Mouse (Mus musculus) mouse embryonic stem cell (cell line): ENCODE results near the gene Gm37419.

Experiments used
- in situ Hi-C, 2 experiments: fragments of 300-500 bp; cut with MboI; formaldehyde crosslinking; loops; 1 replicate in 1 of 2; 3 replicates in 1 of 2; pipeline ENCODE4 v1.14.3; 2019 to 2020; ENCODE audit warnings: low sequenced_read_pairs in 2 of 2, low pct_unique_long_range_greater_than_20kb in 1 of 2, mixed read lengths in 1 of 2; ENCODE audit not compliant: unreplicated experiment in 1 of 2

Gene Gm37419

DNA sequence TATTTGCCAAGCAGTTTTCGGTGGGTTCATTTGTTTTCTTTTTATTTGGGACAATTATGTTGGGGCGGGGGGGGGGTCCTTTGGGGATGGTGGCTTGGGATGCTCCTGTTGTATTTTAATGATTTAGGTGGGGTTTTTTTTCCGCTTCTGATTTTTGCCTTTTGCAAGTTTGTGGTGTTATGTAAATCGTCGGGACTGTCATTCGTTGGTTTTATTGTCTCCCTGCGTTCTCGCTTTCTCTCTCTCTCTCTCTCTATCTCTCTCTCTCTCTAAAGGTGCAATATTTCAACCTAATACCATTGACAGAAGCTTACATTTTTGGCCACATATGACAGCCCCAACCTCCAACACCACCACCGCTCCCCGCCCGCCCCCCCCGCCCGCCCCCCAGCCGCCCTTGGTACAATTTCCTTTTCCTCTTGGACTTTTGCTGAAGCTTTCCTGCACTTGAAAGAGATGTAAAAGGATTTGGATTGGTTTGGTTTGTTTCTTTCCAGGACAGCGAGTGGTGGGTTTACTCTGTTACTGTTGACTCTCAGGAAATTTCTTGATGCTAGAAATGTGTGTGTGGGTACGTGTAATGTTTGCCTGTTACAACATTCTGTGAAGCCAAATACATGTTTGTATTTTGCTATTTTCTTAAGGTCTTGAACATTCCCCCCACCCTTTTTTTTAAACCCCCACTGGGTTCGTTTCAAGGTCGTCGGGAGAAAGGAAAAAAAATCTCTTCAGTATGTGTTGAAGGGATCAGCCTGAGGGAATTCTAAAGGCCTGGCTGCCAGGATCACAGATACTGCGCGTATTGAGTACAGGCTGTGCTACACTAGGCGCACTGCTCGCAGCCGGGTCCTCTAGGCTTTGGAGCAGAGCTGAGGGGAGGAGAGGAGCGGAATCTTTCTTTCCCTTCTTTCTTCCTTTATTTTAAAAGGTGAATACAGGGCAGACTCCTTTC is 1.2 kb downstream of the Gm37419 start:
- in situ Hi-C loops, result loop anchor here (10.0 to 25.0 kb wide), 3 partner anchors 323 to 1075 kb away; no protein-coding TSS in a partner anchor

DNA sequence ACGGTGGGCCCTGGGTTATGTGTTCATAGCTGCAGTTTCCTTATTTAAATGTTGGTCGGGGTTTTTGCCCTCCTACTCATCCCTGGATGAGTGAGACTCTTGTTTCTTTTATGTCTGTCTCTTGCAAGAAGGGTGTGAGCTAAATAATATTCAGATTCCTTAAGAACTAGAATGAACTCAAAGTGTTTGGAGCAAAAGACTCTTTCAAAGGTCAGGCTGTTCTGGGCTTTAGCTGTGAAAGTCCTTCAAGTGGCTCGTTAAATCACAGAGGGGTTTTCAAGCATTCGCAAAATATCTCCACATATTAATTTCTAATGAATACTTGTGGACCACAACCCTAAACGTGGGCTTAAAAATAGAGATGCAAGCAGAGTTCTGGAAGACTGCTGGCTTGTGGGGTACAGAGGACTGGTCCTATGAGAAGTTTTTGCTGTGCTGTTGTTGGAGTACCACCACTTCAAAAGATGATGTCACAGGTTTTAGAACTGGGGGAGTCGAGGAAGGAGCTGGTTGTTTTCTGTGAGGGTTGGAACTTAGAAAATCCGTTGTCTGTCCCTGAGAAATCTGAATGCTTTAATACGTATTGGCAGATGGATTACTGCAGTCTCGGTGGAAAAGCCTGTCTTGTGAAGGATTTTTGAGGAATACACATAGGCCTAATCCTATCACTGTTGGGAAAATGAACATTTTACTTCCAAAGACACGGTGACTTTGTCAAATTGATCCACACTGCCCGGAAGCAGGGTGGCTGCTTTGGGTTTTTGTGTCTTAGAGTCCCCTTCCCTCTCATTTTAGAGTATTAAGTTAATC is 2.1 kb downstream of the Gm37419 start:
- in situ Hi-C loops, result loop anchor here in 1 of 2 experiments (25.0 kb wide), 1 partner anchor 322 kb away; no protein-coding TSS in a partner anchor

DNA sequence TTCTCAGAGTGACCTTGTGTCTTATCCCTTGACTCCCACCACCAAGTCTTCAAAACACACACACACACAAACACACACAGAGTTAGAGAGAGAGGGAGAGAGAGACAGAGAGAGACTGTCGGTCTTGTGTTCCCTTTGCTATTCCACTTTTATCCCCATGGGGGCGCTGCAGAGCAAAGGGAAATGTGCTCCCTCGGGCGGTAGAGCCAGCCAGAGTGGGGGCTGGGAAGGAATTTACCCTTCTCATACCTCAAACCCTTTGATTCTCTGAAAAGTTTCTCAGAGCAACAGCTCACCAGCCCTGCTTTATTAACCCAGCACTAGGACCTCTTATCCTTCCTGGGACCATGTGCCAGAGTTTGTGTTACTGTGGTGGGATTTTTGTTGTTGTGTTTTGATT is 2.9 kb downstream of the Gm37419 start:
- in situ Hi-C loops, result loop anchor here in 1 of 2 experiments (25.0 kb wide), 1 partner anchor 321 kb away; no protein-coding TSS in a partner anchor

DNA sequence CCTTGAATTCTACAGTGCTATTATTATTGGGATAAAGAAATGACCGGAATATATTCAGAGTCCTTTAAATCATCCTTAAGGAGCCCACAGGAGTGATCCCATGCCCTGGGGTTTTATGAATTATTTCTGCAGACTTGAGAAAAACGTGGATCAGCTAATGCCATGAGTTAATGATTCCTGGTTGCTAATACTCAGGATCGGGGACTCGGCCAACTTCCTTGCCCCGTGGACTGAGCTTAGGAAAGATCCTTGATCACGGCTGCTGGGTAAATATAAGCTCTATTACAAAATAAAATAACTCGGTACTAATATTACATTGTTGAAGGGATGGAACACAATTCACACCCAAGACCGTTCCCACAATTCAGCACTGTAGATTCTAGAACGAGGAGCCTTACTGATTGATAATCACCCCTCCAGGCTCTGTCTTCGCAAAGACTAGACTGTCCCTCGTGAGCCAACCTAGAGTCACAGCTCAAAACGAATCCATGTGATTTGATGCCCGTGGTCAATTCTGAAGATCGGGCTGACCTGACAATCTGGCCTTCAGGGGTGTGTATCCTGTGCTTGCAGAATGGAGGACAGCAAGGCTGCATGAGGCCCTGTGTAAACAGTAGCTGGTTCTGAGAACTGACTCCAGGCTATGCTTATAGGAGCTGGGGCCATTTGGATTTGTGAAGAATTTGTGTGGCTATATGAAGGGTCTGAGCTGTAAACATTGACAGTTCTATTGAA is 3.7 kb downstream of the Gm37419 start:
- in situ Hi-C loops, result loop anchor here in 1 of 2 experiments (25.0 kb wide), 1 partner anchor 320 kb away; no protein-coding TSS in a partner anchor

DNA sequence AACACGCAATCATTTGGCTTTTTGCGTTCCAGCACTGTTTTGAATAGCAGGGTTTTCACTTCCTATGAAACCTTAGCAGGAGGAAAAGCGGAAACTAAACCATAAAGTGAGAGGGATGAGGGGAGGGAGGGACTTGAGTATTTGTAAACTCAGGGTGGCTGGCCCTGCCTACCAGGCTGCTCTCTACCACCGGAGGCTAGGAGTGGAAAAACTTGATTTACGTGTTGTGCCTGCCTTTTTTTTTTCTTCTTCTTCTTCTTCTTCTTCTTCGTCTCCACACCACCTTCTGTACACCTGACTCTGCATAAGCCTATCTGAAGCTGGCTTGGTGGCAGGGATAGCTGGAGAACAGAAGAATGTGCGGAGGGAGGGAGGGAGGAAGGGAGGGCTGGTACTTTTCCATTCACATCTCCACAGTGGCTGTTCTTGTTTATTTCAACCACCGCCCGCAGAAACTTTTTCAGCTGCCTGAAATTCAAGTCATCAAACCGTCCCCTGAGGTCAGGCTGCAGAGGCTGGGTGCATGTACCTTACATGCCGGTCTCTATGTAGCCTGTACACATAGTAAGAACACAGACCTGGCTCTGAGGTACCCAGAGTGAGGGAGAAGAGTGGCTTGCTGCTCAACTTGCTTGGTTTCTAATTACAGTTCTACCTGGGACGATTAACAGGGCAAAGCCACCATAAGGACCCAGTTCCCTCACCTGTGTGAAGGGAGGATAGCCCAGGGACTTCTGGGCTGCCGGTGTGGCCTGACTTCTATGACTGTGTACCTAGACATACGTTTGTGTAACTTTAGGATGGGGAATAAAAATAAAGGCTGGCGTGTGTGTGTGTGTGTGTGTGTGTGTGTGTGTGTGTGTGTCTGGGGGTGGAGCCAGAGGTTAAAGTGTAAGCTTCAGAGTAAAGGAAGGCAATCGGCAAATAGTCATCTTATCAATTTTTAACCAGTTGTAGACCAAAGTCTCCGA is 5.4 kb downstream of the Gm37419 start:
- in situ Hi-C loops, result loop anchor here in 1 of 2 experiments (25.0 kb wide), 1 partner anchor 319 kb away; no protein-coding TSS in a partner anchor

DNA sequence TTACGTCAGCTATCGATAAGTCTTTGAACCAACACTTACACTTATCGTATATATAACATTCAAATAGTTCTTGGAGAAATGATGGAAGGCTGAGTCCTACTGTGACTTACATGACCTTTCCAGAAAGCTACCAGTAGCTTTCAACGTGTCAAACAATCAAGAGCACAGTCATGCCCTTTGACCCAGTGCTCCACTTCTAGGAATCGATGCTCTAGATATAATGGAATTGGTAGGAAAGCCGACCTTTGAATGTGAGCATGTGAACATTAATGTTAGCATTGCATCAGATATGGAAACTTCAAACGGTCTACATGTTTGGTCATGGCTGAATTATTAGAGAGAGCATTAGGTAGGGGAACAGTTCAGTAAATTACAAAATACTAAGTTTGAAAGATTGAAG is 8.1 kb downstream of the Gm37419 start:
- in situ Hi-C loops, result loop anchor here in 1 of 2 experiments (25.0 kb wide), 1 partner anchor 316 kb away; no protein-coding TSS in a partner anchor

DNA sequence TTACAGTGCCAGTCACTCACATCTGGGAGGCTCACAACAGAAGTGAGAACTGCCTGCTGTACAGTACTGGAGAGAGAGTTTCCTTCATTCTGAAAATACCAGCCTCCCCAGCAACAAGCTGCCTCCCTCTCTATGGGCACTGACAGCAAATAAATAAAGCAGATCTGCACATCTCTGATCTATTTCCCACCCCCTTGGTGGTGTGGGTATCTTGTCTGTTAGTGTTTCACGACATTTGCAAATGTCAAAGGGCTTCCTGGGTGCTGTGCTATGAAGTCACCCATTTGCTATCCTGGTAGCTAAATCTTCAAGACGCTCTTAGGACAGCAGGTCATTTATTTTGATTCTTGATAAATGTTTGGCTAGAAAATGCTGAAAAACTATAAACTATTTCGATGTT is 8.9 kb downstream of the Gm37419 start:
- in situ Hi-C loops, result loop anchor here in 1 of 2 experiments (25.0 kb wide), 1 partner anchor 315 kb away; no protein-coding TSS in a partner anchor

DNA sequence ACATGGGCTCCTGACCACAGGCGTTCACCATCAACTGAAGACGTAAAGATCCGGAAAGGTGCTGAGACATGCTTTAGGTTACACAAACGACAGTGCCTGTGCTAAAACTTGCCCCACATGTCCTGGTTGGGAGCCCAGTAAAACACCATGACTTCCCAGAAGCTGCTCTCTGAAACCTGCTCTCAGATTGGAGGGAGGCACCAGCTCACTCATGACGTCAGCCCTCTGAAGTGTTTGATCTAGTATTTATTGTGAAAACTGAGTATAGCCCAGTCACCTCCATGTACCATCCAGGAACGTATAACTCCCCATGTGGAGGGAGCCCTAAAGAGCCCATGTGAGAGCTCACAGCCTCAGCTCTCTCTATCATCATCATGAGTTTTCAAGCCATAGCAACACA is 9.6 kb downstream of the Gm37419 start:
- in situ Hi-C loops, result loop anchor here in 1 of 2 experiments (25.0 kb wide), 1 partner anchor 314 kb away; no protein-coding TSS in a partner anchor

DNA sequence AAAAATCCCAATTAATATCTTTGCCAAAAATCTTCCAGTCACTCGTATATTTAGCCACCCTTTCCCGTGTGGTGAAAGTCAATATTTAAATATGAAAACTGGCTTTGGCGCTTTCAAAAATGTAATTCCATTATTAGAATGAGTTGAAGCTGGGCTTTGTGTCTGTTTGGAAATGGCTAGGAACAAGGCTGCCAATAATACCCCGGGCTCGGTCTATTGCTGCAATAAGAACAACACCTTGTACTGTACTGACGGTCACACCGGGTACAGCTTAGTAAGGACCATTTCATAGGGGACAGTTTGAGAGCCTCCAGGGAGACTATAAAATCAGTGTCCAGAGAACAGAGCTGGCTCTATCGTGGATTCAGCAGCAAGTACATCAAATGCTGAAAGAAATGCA is 17.6 kb downstream of the Gm37419 start:
- in situ Hi-C loops, result no loop called here

DNA sequence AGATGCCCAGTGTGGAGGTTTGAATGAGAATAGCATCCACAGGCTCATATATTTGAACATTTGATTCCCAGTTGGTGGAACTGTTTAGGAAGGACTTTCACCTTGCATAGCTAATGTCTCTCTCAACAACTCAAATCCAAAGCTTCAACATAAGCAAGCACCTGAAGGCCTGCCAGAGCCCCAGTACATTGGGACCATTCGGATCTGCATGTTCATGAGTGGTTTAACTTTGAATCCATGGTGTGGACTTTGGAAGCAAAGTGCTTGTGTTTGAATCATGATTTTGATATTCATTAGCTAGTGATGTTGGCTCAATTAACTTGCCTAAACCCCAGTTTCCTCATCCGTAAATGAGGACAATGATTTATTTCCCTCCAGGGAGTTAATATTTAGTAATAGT is 21.6 kb downstream of the Gm37419 start:
- in situ Hi-C loops, result no loop called here

DNA sequence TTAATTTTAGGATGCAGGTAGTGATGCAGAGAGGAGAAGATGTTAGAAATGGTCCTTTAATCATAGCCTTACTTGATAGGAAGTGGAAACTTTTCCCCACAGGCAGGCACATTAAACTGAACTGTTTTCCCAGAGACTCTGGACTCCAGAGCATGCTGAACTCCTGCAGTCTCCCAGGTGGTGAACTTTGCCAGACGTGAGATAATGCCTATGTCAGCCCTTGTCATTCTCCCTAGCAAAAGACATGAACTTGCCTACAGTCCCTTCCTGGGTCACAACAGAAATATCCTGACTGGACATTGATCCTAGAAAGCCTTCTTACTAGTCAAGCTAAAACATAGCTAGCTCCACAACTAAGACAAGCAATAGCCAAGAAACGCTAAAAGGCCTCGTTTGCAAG is 23.0 kb downstream of the Gm37419 start:
- in situ Hi-C loops, result no loop called here

DNA sequence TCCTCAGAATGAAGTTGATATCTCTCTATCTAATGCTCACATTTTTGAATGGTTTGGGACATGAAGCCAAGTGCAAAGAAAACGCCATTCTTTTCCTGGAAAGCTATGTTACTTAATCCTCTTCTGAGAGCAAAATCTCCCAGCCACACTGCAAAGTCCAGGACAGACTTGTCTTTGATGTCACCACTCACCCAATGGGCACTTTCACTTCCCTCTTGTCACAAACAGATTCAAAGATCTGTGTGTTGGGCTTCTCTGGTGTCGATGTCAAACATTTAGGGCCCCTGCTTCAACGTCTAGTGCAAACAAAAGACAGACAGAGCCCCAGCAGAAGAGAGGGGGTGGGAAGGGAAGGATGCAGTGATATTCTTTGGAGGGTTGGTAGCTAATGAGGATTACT is 23.8 kb downstream of the Gm37419 start:
- in situ Hi-C loops, result no loop called here

DNA sequence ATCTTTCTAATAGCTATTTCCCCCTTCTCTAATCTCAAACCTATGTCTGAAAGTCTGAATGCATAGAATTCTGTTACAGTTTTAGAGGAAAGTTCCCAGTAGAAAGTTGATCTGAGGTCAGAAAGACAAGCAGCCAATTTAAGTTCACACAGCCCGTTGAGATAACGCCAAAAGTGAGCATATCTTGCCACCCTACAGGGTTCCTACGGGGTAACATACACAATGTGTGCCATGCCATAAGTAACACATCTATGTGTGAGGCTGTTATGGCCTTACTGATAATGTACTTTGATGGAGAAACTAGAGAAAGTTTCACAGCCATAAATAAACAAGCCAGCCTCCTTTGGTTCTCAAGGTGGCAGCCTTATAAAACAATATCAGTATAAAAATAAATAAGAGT is 26.1 kb downstream of the Gm37419 start:
- in situ Hi-C loops, result no loop called here

DNA sequence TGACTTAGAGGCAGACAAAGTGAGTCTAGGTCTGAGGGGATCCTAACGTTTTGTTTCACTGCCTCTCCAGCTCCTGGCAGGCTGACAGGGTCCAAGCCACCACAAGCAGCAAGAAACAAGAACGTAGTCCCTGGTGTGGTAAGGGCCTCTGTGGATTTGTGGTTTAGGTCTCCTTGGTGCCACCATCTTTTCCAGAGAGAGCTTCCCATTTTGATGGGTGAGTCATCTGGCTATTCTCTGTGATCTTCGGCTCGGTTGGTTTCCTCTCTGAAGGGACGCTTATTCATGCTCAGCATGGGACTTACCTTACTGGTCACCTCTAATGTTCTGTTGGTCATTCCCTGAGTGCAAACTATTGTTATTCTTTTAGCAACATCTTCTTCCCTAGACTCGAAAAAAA is 28.0 kb downstream of the Gm37419 start:
- in situ Hi-C loops, result no loop called here

DNA sequence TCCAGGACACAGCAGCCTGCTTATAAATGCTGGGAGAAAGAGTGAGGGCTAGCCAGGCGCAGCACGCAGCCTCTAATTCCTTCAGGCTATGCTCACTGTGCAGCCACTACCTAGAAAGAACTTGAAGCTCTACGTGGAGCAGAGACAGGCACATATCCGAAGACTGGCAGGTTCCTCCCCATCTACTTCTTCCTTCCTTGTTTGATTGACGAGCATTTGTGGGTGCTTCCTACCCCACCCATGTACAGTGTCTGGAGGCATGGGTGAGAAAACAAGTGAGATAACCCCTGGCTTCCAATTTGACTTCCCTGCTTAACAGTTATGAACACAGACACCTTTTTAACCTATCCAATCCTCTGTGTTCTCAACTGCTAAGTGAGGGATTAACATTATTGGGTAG is 28.5 kb downstream of the Gm37419 start:
- in situ Hi-C loops, result no loop called here

DNA sequence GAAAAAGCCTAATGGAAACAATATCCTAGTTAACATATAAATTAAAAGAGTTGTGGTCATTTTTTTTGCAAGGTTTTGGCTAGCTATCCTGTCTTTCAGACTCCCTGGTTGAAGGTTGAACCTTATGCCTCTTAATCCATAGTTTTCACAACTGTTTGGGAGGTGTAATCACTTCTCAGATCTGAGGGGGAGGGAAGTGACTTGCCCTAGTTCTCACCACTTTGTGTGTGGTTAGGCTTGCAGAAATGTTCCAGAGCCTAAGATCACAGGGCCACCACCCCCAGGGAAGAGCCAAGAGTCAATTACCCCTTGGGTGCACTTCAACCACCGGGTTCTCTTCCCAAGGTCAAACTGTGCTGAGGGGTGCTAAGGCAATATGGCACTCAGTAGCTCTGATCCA is 33.4 kb downstream of the Gm37419 start:
- in situ Hi-C loops, result no loop called here

DNA sequence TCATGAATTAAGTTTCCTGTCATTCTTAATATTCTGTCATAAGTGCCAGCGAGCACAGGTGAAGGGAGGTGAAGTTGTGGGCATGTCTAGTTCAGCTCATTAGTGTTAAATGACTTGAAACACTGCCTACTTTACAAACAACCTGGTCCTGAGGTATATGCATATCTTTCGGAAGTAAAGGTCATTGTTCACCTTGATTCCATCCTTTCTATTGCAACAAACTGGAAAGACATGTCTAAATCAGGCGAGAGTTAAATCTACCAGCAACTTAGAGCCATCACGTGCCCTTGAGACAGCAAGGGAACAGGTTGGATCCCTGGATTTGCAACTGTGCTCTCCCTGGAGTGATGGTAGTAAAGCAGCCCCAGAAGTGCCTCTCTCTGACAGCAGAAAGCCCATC is 34.3 kb downstream of the Gm37419 start:
- in situ Hi-C loops, result no loop called here
